Mouse (Mus musculus): Measurements from ENCODE around the gene Nacc1. TPM values are rescaled to one million over a fixed set of nuclear protein-coding genes. Genes with fewer than 3 reads are reported as not detected.

Gene Nacc1
- polyA plus RNA-seq, 1 experiment from 2014 or later: 13.0 TPM

- Histone ChIP-seq H3K9me3 (replicated peaks; ENCODE audit: control insufficient read depth, low read length, poor library complexity, severe bottlenecking) (no peaks in the 10 kb centered on the region), H3K27me3 (ENCODE audit: control insufficient read depth, insufficient read depth, low read depth, low read length) (peaks cover 7% of the 10 kb centered on the region), H3K9ac (ENCODE audit: low read depth, low read length) (no peak overlapping the region), H3K4me3 (ENCODE audit: low read depth, low read length) (no peak overlapping the region), H3K36me3 (ENCODE audit: control insufficient read depth, insufficient read depth, low read length) (no peaks in the 10 kb centered on the region), H3K27ac (ENCODE audit: low read length) (peak overlapping the region; percentile 66), H3K4me1 (ENCODE audit: control insufficient read depth, insufficient read depth, low read length) (peaks cover 29% of the 10 kb centered on the region), H3K4me2 (ENCODE audit: low read length) (no peak overlapping the region)
- peak; percentile 71 for ATAC-seq
- WGBS: 17% methylated on average over 11 of the region's 11 CpGs
These were observed 24.5 kb upstream of the Nacc1 start for GRCm38 (mm10) chr8:84711933-84712758.

DNA sequence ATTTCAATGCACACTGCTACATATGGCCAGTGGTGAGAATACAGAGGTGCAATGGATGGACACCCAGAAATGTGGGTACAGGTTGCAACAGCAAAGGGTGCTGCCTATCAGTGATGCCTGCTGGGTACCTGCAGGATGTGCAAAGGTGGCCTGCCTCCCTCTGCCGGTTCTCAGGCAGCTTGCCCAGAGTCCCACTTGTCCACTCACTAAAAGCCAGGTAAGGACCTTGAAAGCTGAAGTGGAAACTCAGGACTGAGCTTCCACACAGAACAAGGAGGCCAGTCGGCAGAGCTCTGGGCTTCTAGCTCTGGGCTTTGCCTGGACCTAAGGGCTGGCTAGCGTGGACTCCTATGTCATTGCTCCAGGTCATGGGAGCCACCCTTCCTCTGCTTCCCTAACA, 23.6 kb upstream of the Nacc1 start:
- H3K9me3 ChIP-seq (replicated peaks; ENCODE audit: control insufficient read depth, low read length, poor library complexity, severe bottlenecking): no peaks in the 10 kb centered on the region
- H3K9ac ChIP-seq (ENCODE audit: low read depth, low read length): peak overlapping the region; percentile 18; the same call in 1 of the 2 replicates
- no peak for ATAC-seq

GRCm38 (mm10) chr8:84709931-84710330, 22.3 kb upstream of the Nacc1 start:
- no peak for ATAC-seq
- no peak overlapping the region for H3K4me3 ChIP-seq (ENCODE audit: low read depth, low read length)

More for the DNA sequence above, 23.6 kb upstream of the Nacc1 start:
- Histone ChIP-seq H3K4me1 (ENCODE audit: control insufficient read depth, insufficient read depth, low read length) (peaks cover 34% of the 10 kb centered on the region), H3K4me2 (ENCODE audit: low read length) (no peak overlapping the region), H3K4me3 (ENCODE audit: low read depth, low read length) (no peak overlapping the region), H3K36me3 (ENCODE audit: control insufficient read depth, insufficient read depth, low read length) (no peaks in the 10 kb centered on the region), H3K27me3 (ENCODE audit: control insufficient read depth, insufficient read depth, low read depth, low read length) (peaks cover 8% of the 10 kb centered on the region), H3K27ac (ENCODE audit: low read length) (peak overlapping the region; percentile 66)
- 38% methylated on average over 3 of the region's 3 CpGs for WGBS

DNA sequence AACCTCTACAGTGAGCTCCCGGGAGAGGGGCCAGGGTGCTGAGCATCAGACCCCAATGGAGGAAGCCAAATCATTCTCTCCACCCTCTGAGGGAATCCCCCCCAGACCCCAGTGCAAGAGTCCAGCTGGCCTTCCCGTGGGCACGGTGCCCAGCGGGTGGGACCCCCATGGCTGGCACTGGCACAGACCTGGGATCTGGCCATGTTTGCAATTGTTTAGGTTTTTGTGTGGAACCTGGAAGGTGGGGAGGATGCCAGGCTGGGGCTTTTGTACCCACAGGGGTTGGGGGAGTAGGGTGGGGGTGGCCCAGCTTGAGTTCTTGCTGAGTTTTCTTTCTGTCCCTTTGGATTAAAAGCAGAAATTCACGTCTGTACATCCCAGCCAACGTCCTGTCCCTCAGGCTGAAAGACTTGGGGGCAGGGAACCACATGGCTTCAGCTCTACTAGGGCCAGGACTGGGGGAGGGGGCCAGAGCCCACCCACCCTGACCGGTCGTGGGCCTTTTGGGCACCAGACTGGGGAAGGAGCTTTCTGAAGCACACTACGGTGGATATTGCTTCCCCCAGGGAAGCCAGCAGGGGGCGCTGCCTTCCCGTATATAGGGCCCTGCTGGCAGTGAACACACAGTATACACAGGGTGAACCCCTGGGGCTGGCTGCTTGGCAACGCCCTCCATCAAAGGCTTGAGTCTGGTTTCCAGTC, 21.3 kb upstream of the Nacc1 start:
- no peaks in the 10 kb centered on the region for H3K36me3 ChIP-seq (ENCODE audit: control insufficient read depth, insufficient read depth, low read length)
- no peak overlapping the region for H3K9ac ChIP-seq (ENCODE audit: low read depth, low read length)
- H3K4me1 ChIP-seq (ENCODE audit: control insufficient read depth, insufficient read depth, low read length): peaks cover 28% of the 10 kb centered on the region
- peak overlapping the region; percentile 23 for H3K27ac ChIP-seq (ENCODE audit: low read length)
- 5% methylated on average over 12 of the region's 12 CpGs for WGBS
- peaks cover 11% of the 10 kb centered on the region for H3K27me3 ChIP-seq (ENCODE audit: control insufficient read depth, insufficient read depth, low read depth, low read length)
- no peak overlapping the region for H3K4me2 ChIP-seq (ENCODE audit: low read length)
- peak; percentile 85 for ATAC-seq
- H3K9me3 ChIP-seq (replicated peaks; ENCODE audit: control insufficient read depth, low read length, poor library complexity, severe bottlenecking): no peaks in the 10 kb centered on the region
- H3K4me3 ChIP-seq (ENCODE audit: low read depth, low read length): no peak overlapping the region

More at GRCm38 (mm10) chr8:84709931-84710330, 22.3 kb upstream of the Nacc1 start:
- Histone ChIP-seq H3K27ac (ENCODE audit: low read length) (peak overlapping the region; percentile 23), H3K27me3 (ENCODE audit: control insufficient read depth, insufficient read depth, low read depth, low read length) (peaks cover 9% of the 10 kb centered on the region), H3K4me2 (ENCODE audit: low read length) (no peak overlapping the region), H3K36me3 (ENCODE audit: control insufficient read depth, insufficient read depth, low read length) (no peaks in the 10 kb centered on the region), H3K9ac (ENCODE audit: low read depth, low read length) (no peak overlapping the region), H3K4me1 (ENCODE audit: control insufficient read depth, insufficient read depth, low read length) (peaks cover 31% of the 10 kb centered on the region), H3K9me3 (replicated peaks; ENCODE audit: control insufficient read depth, low read length, poor library complexity, severe bottlenecking) (no peaks in the 10 kb centered on the region)
- 96% methylated on average over 1 of the region's 1 CpGs for WGBS

DNA sequence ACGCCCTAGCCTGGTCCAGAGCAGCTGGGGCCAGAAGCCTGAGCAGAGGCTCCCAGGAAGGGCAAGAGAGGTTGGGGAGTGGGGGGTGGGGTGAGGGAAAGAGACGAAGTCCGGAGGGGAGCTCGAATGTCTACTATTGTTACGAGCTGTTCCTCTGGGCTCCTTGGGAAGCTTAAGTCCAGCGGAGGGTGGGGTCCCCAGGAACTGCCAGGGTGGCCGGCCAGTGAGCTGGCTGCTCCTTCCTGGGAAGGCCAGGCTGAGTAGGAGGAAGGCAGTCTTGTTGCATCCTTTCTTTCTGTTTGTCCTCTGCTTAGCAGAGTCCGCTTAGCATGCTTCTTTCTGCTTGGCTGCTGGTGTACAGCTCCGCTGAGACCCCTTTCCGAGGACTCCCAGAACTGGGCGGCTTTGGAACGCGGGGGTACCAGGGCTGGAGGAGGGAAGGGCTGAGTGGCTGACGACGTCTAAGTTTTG, 20.4 kb upstream of the Nacc1 start:
- Histone ChIP-seq H3K27me3 (ENCODE audit: control insufficient read depth, insufficient read depth, low read depth, low read length) (peaks cover 19% of the 10 kb centered on the region), H3K36me3 (ENCODE audit: control insufficient read depth, insufficient read depth, low read length) (no peaks in the 10 kb centered on the region), H3K4me1 (ENCODE audit: control insufficient read depth, insufficient read depth, low read length) (peaks cover 26% of the 10 kb centered on the region), H3K4me2 (ENCODE audit: low read length) (peak overlapping the region; percentile 29; the same call in 1 of the 2 replicates), H3K9ac (ENCODE audit: low read depth, low read length) (no peak overlapping the region), H3K4me3 (ENCODE audit: low read depth, low read length) (no peak overlapping the region), H3K27ac (ENCODE audit: low read length) (peak overlapping the region; percentile 68), H3K9me3 (replicated peaks; ENCODE audit: control insufficient read depth, low read length, poor library complexity, severe bottlenecking) (no peaks in the 10 kb centered on the region)
- WGBS: 9% methylated on average over 15 of the region's 15 CpGs
- no peak for ATAC-seq

- Histone ChIP-seq H3K9ac (ENCODE audit: low read depth, low read length) (peak overlapping the region; percentile 42; the same call in 1 of the 2 replicates), H3K9me3 (replicated peaks; ENCODE audit: control insufficient read depth, low read length, poor library complexity, severe bottlenecking) (no peaks in the 10 kb centered on the region), H3K4me2 (ENCODE audit: low read length) (peak overlapping the region; percentile 29), H3K27me3 (ENCODE audit: control insufficient read depth, insufficient read depth, low read depth, low read length) (peaks cover 27% of the 10 kb centered on the region), H3K27ac (ENCODE audit: low read length) (peak overlapping the region; percentile 68), H3K4me1 (ENCODE audit: control insufficient read depth, insufficient read depth, low read length) (peaks cover 26% of the 10 kb centered on the region), H3K4me3 (ENCODE audit: low read depth, low read length) (peak overlapping the region; percentile 20; the same call in 1 of the 2 replicates), H3K36me3 (ENCODE audit: control insufficient read depth, insufficient read depth, low read length) (no peaks in the 10 kb centered on the region)
- 11% methylated on average over 22 of the region's 22 CpGs for WGBS
- no peak for ATAC-seq
These were observed 19.7 kb upstream of the Nacc1 start for GRCm38 (mm10) chr8:84707267-84707883.

- H3K27me3 ChIP-seq (ENCODE audit: control insufficient read depth, insufficient read depth, low read depth, low read length): peaks cover 33% of the 10 kb centered on the region
- 3% methylated on average over 45 of the region's 45 CpGs for WGBS
- no peaks in the 10 kb centered on the region for H3K9me3 ChIP-seq (replicated peaks; ENCODE audit: control insufficient read depth, low read length, poor library complexity, severe bottlenecking)
- H3K27ac ChIP-seq (ENCODE audit: low read length): peak overlapping the region; percentile 68
- H3K9ac ChIP-seq (ENCODE audit: low read depth, low read length): peak overlapping the region; percentile 42; the same call in 1 of the 2 replicates
- no peak for ATAC-seq
- peak overlapping the region; percentile 29 for H3K4me2 ChIP-seq (ENCODE audit: low read length)
- H3K36me3 ChIP-seq (ENCODE audit: control insufficient read depth, insufficient read depth, low read length): no peaks in the 10 kb centered on the region
- H3K4me1 ChIP-seq (ENCODE audit: control insufficient read depth, insufficient read depth, low read length): peaks cover 24% of the 10 kb centered on the region
- H3K4me3 ChIP-seq (ENCODE audit: low read depth, low read length): peak overlapping the region; percentile 20
These were observed 19.1 kb upstream of the Nacc1 start for GRCm38 (mm10) chr8:84706610-84707266.

DNA sequence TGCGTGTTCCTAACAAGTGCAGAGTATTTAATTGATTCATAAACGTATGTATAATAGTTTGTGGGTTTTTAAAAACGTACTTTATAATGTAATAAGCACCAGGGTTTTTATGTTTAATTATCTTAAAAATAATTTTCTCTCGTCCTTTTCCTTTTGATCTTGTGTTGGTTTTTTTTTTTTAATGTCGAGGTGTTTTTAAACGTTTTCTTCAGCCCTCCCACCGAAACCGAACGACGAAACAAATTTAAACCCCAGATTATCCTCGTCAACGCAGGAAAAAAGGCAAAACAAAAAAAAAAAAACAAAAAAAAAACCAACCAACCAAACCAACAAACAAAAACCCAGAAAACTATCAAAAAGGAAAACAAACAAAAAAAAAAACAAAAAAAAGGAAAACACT, 18.3 kb upstream of the Nacc1 start:
- WGBS: 3% methylated on average over 12 of the region's 12 CpGs
- peaks cover 24% of the 10 kb centered on the region for H3K4me1 ChIP-seq (ENCODE audit: control insufficient read depth, insufficient read depth, low read length)
- H3K36me3 ChIP-seq (ENCODE audit: control insufficient read depth, insufficient read depth, low read length): no peaks in the 10 kb centered on the region
- H3K27me3 ChIP-seq (ENCODE audit: control insufficient read depth, insufficient read depth, low read depth, low read length): peaks cover 38% of the 10 kb centered on the region
- H3K27ac ChIP-seq (ENCODE audit: low read length): no peak overlapping the region
- peak overlapping the region; percentile 42 for H3K4me2 ChIP-seq (ENCODE audit: low read length)
- ATAC-seq: no peak
- no peak overlapping the region for H3K4me3 ChIP-seq (ENCODE audit: low read depth, low read length)
- H3K9me3 ChIP-seq (replicated peaks; ENCODE audit: control insufficient read depth, low read length, poor library complexity, severe bottlenecking): no peaks in the 10 kb centered on the region
- peak overlapping the region; percentile 42; the same call in 1 of the 2 replicates for H3K9ac ChIP-seq (ENCODE audit: low read depth, low read length)

Data from midbrain, embryonic 16.5 days (tissue).